Mouse (Mus musculus) testis, adult 2 months (tissue): ENCODE measurements around the gene Crls1.

ENCODE experiments used
- CTCF ChIP-seq: fragments of 200-500 bp; IDR thresholded peaks from 2 replicates; pipeline ENCODE4 v1.5.1; 2012; ENCODE audit warnings: low read depth, mild to moderate bottlenecking, inconsistent platforms, low read length, moderate library complexity; ENCODE audit not compliant: control insufficient read depth, insufficient read depth, insufficient replicate concordance
- POLR2A ChIP-seq: fragments of 200-500 bp; IDR thresholded peaks from 2 replicates; pipeline ENCODE4 v1.6.1; 2012; ENCODE audit warnings: low read depth, mild to moderate bottlenecking, inconsistent platforms, low read length, moderate library complexity; ENCODE audit not compliant: control insufficient read depth

- no peak for TF ChIP-seq POLR2A
- no peak for TF ChIP-seq CTCF
Measured at GRCm38 (mm10) chr2:132885312-132885711, 38.8 kb downstream of the Crls1 start.
